Mouse (Mus musculus) adrenal gland, postnatal 36 days (tissue): Measurements from ENCODE around the gene Rras. TPM values are rescaled to one million over a fixed set of nuclear protein-coding genes. Genes with fewer than 3 reads are reported as not detected.
"Not testable (repeated sequence)": the region's sequence is repeated elsewhere in the genome, so short reads cannot be mapped to it uniquely, and the experiment has no call there.

Experiments
- DNase-seq, 2 experiments: peaks; one replicate each; pipeline ENCODE4 v3.0.0; 2021; ENCODE audit warnings: mixed read lengths in 1 of 2
- total RNA-seq, 2 experiments: library from RNA; stranded (reverse); gene quantifications; 2 replicates each; pipeline ENCODE4 v1.2.3; 2021

Gene Rras
- total RNA-seq, 2 experiments from 2014 or later: 98.9 to 101 TPM

- no peak for DNase-seq
These were observed 18.0 kb upstream of the Rras start for GRCm38 (mm10) chr7:44999753-45000152.

GRCm38 (mm10) chr7:45000539-45001114 lies 17.1 kb upstream of the Rras start:
- DNase-seq: peak in 1 of 2 experiments; percentile 55

DNA sequence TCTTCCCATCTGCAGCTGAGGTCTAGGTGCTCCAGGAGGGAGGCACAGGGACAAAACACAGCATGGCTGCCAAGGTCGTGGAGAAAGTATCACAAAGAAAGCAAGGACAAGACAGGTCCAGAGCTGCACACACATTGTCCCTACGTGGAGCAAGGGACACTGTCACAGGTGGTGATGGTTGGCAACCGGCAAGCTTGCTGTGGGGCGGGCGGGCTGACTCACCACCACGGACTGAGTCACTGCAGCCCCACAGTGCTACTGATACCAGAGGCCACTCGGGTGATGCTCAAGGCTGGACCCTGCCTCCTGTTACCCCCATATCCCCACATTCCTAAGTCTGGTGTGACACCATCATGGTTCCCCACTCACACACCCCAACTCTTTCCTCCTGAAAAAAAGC lies 15.3 kb upstream of the Rras start:
- DNase-seq: peak; percentile 73 to 76

DNA sequence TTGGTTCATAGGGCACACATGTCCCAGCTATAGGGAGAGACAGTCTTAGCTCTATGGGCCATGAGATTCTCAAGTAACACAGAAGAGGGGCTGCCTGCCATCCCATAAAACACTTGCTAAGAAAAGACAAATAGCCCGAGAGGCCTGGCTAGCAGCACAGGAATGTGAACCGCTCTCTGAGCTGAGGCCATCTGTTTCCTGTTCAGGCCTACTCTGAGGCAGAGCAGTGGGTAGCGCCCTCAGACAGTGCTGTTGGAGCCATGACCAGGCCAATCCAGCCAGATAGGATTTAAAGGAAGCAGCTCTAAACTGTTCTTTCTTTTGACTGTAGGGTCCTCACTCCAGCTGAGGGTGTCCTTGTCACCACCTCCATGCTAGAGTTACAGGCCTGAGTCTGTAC lies 13.2 kb upstream of the Rras start:
- DNase-seq: no peak

GRCm38 (mm10) chr7:45005321-45005992 lies 12.3 kb upstream of the Rras start:
- DNase-seq: no peak

DNA sequence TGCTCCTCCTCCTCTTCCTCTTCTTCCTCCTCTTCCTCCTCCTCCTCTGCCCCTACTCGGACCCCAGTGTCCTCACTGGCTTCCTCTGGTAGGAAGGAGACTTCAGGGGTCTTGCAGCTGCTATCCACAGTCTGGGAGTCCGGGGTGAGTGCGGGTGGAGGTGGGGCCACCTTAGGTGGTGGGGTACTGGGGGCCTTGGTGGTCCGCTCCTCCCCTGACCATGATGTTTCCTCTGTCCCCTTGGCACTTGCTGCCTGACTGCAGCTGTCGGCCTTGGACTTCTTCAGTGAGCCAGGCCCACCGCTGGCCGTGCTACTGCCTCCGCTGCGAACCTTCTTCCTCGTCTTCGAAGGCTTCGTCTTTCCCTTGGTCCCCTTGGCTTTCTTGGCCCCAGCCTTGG lies 11.3 kb upstream of the Rras start:
- no peak for DNase-seq

GRCm38 (mm10) chr7:45007141-45007540 lies 10.6 kb upstream of the Rras start:
- no peak for DNase-seq

DNA sequence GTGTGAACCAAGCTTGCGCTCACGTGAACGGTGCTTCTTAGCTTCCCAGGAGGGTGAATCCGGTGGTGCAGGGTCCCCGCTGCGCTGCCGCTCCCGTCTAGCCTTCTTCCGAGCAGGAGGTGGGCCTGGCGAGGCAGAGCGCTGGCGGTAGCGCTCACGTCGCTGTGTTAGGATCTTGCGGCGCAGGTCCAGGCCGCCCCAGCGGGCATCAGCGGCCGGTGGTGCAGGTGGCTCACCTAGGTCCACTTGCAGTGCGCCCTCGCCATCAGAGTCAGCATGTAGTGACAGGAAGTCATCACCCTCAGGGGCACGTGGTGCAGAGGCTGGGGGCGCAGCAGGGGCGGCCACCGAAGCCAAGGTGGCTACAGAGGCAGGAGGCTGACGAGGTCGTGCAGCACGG lies 9.9 kb upstream of the Rras start:
- no peak for DNase-seq

DNA sequence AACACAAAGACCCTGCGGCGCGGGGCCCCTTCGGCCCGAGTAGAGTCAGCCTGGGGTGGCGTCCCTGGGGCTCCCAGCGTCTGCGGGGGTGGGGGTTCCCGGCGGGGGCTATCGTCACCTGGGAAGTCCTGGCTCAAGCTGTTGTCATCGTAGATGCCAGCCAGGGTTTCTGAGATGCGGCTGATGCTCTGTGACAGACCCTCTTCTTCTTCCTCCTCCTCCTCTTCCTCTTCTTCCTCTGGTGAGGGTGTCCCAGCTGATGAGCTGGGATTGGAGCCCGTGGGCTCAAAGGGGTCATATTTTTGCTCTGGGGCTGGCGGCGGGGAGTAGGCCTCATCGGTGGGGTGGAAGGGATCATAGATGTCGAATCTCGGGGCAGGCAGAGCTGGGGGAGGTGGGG lies 9.3 kb upstream of the Rras start:
- DNase-seq: no peak

DNA sequence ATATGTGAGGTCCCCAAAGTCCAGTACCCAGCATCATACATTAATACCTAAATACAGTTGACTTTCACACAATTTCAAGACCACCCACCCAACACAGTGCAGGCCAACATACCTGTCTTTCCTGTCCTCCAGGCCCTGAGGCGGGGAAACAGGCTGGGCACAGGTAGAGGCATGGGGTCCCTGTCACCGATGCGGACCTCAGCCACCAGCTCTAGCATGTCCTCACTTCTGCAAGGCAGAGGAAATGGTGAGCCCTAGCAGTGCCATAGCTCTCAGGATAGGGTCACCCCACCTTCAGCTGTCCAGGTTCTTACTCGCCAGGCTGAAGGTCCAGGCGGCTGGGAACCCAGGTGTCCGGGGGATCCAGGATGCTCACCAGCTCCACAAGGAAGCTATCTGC lies 5.8 kb upstream of the Rras start:
- DNase-seq: no peak

DNA sequence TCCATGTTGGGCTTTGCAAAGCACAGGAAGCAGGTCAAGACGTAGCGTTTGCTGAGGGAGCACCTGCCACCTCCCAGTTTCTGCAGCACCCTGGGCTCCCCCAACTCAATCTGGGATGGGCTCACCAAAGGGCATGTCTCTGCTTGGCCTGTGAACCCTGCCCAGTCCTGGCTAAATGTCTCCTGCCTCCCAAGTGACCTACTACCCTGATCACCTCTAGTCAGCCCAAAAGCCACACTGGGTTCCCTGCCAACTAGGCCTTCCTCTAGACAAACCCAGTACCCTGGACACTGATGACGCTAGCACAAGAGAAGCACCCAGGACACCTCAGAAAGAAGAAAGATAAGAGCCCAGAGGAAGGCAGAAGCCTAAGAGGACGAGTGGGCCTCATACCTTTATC lies 4.9 kb upstream of the Rras start:
- no peak for DNase-seq

DNA sequence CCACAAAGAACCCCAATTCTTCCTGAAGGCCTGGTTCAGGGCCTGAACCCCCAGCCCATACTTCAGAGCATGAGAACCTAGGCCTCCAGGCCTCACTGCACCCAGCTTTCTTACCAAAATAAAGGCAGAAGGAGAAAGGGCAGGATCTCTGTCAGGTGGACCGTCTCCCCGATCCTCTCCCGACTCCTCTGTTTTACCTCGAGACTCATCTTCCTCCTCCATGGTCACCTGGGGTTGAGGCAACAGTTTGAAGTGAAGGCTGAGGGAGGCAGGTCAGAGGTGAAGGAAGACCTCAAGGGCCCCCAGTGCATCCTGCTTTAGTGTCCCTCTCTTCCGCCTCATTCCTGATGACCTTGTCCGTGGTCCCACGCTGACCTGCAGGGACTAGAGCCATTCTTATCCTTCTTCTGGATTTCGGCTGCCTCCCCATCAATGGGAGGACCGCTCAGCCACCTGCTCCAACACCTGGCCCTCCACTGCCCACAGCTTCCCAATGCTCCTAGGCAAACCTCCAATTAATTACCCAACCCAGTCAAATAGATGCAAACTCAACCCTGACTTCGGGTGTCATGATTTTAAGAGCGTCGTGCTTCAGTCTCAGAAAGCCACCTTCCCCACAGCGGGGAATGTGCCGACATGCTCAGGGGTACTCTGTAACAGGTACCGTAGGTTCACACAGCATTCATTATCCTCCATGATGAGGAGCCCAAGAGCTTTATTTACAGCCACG lies 4.2 kb upstream of the Rras start:
- no peak for DNase-seq

- no peak for DNase-seq
These were observed 3.7 kb upstream of the Rras start for GRCm38 (mm10) chr7:45014096-45014451.

GRCm38 (mm10) chr7:45015344-45015956 lies 2.3 kb upstream of the Rras start:
- DNase-seq: no peak

DNA sequence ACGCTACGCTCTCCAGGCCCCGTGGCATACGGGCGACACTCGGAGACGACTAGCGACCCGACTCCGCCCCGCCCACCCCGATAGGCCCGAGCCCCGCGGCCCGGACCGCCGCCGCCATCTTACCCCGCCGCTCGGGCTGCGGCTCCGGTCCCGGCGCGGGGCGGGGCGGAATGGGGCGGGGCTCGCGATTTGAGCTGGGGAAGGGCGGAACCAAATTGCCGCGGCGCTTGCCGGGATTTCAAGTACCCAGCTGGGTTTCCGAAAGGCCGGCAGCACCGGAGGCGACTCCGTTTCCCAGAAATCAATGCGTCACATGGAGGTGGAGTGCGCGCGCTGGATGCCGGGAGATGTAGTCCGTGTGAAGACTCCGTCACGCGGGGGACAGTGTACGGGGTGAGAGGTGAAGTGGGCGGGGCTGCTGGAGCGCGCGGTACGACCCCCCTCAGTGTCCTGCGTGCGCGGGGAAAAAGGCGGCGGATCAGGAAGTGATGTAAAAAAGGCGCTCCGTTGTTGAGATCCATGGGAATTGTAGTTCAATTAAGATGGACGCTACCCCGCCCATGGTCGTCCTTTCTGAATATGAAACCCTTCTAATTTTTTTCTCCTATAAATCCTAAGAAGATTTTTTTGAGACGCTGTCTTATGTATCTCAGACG lies 1.7 kb upstream of the Rras start, which contains the start of gene Scaf1:
Scaf1 (minus strand) TSS at position 407 of the 656 bp plus-strand sequence.
- peak; percentile 99 for DNase-seq

DNA sequence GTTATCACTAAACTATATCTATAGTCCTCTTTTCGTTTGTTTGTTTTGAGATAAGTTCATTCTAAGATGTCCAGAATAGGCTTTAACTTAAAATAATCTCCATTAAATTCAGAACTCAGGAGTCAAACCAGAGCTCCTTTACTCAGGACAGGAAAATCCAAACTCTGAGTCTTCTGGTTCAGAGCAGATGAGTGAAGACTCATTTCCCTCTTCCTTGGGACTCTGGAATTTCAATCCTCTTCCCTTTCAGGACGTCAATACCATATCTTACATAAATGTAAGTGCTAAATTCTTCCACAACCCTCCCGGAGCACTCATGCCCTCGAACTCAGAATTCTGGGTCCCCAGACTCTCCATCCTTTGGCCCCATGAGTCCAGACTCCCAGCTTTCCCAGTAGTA lies 1.0 kb upstream of the Rras start:
- no peak for DNase-seq

GRCm38 (mm10) chr7:45019031-45019571 lies 1.3 kb downstream of the Rras start:
- peak; percentile 77 to 82 for DNase-seq

- DNase-seq: no peak
These were observed 2.5 kb downstream of the Rras start for GRCm38 (mm10) chr7:45020225-45020624.

DNA sequence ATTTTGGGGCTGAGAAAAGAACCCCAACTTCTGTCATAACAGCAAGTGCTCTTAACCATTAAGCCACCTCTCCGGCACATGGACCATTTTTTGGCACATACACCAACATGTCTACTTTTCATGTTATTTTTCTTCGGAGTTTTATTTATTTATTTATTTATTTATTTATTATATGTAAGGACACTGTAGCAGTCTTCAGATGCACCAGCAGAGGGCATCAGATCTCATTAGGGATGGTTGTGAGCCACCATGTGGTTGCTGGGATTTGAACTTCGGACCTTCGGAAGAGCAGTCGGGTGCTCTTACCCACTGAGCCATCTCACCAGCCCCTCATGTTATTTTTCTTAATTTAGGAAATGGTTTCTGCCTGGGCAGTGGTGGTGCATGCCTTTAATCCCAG lies 6.0 kb downstream of the Rras start:
- DNase-seq: not testable (repeated sequence)

DNA sequence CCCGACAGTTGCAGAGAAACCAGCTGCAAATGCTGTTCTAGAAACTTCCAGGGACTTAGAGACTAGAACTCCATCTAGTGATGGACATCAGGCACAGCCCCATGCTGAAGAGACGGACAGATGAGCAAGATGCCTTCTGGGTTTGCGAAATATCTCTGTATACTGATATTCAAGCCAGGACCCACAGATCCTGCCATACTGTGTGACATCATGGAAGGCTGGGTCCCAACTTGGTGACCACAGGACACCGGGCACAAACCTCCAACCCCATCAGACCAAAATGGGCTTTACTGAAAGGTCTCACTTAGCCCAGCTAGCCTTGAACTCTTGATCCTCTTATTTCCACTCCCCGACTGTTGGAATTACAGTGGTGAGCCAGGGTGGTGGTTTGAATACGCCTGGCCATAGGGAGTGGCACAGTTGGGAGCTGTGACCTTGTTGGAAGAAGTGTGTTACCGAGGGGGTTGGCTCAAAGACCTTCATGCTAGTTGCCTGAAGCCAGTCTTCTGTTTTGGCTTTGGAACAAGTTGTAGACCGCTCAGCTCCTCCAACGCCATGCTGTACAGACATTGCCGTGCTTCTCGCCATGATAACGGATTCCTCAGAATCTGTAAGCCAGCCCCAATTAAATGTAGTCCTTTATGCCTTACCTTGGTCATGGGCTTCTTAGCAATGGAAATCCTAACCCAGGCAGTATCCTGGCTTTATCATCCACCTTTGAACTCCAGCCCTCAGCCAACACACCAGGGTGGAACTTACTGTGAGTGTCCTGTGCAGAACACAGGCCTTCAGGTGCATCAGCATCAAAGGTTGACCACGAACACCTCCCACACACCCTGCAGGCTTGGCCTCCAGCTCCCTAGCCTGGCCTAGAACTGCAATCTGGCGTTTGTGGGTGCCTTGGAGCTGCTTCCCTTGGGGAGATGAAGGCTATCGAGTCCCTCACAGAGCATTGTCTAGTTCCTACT lies 6.8 kb downstream of the Rras start:
- DNase-seq: peak in 1 of 2 experiments; percentile 37
